Mouse (Mus musculus) MEL (cell line): ENCODE measurements around the gene Itpr1. TPM values are rescaled to one million over a fixed set of nuclear protein-coding genes. Genes with fewer than 3 reads are reported as not detected.

ENCODE experiments used
- DNase-seq: peaks from one replicate; pipeline ENCODE4 v3.0.0; 2011; ENCODE audit warnings: low read depth, low spot score
- H3K27ac ChIP-seq: 2 replicates; pipeline ENCODE4 v1.5.1; 2012; ENCODE audit warnings: low read depth, mild to moderate bottlenecking, control low read depth, low read length, moderate library complexity; ENCODE audit not compliant: control insufficient read depth
- H3K27me3 ChIP-seq, 2 experiments: fragments of 150-350 bp in 1 of 2; sonication (generic) in 1 of 2; 2 replicates each; pipeline ENCODE4 v1.6.1; 2012; ENCODE audit warnings: low read length in 2 of 2, mild to moderate bottlenecking in 2 of 2, improper control_type of control experiment in 1 of 2, moderate library complexity in 1 of 2; ENCODE audit not compliant: insufficient read depth in 2 of 2, control insufficient read depth in 1 of 2
- H3K36me3 ChIP-seq, 2 experiments: 2 replicates each; pipeline ENCODE4 v1.6.1; 2012 to 2014; ENCODE audit warnings: low read length in 2 of 2, improper control_type of control experiment in 1 of 2, inconsistent platforms in 1 of 2, mild to moderate bottlenecking in 1 of 2; ENCODE audit not compliant: insufficient read depth in 2 of 2, control insufficient read depth in 1 of 2
- H3K4me1 ChIP-seq, 2 experiments: fragments of 150-350 bp in 1 of 2; sonication (generic) in 1 of 2; 2 replicates each; pipeline ENCODE4 v1.6.1; 2012; ENCODE audit warnings: low read length in 2 of 2, improper control_type of control experiment in 1 of 2, mild to moderate bottlenecking in 1 of 2; ENCODE audit not compliant: insufficient read depth in 2 of 2, control insufficient read depth in 1 of 2
- H3K4me3 ChIP-seq, 2 experiments: fragments of 150-350 bp in 1 of 2; sonication (generic) in 1 of 2; 2 replicates each; pipeline ENCODE4 v1.5.1; 2012; ENCODE audit warnings: low read depth in 2 of 2, low read length in 2 of 2, mild to moderate bottlenecking in 2 of 2, moderate library complexity in 2 of 2, control low read depth in 1 of 2, improper control_type of control experiment in 1 of 2; ENCODE audit not compliant: control insufficient read depth in 1 of 2, insufficient read depth in 1 of 2
- H3K79me2 ChIP-seq: 2 replicates; pipeline ENCODE4 v1.6.1; 2012; ENCODE audit warnings: mild to moderate bottlenecking, low read length, moderate library complexity; ENCODE audit not compliant: control insufficient read depth, poor library complexity, insufficient read depth
- H3K9ac ChIP-seq: 2 replicates; pipeline ENCODE4 v1.6.1; 2012; ENCODE audit warnings: low read depth, mild to moderate bottlenecking, control low read depth, low read length, moderate library complexity; ENCODE audit not compliant: control insufficient read depth, poor library complexity, severe bottlenecking
- H3K9me3 ChIP-seq: fragments of 150-350 bp; sonication (generic); replicated peaks from 2 replicates; pipeline ENCODE4 v1.6.1; 2012; ENCODE audit warnings: mild to moderate bottlenecking, low read length, improper control_type of control experiment, moderate library complexity; ENCODE audit not compliant: insufficient read depth
- CTCF ChIP-seq, 3 experiments: IDR thresholded peaks in 2 of 3; conservative IDR thresholded peaks in 1 of 3; 2 replicates each; pipeline ENCODE4 v1.5.1; 2011 to 2012; ENCODE audit warnings: low read length in 3 of 3, low read depth in 2 of 3, mild to moderate bottlenecking in 2 of 3, improper control_type of control experiment in 1 of 3, inconsistent platforms in 1 of 3, mixed read lengths in 1 of 3, moderate library complexity in 1 of 3; ENCODE audit not compliant: control insufficient read depth in 1 of 3, insufficient read depth in 1 of 3, poor library complexity in 1 of 3, severe bottlenecking in 1 of 3
- E2F4 ChIP-seq: IDR thresholded peaks from 2 replicates; pipeline ENCODE4 v1.6.1; 2011; ENCODE audit warnings: low read depth, low read length, improper control_type of control experiment, borderline replicate concordance
- ELF1 ChIP-seq: IDR thresholded peaks from 2 replicates; pipeline ENCODE4 v1.6.1; 2014; ENCODE audit warnings: low read depth, mild to moderate bottlenecking, inconsistent platforms, low read length, improper control_type of control experiment, moderate library complexity
- ETS1 ChIP-seq: IDR thresholded peaks from 2 replicates; pipeline ENCODE4 v1.6.1; 2012; ENCODE audit warnings: low read depth, mild to moderate bottlenecking, inconsistent platforms, low read length, improper control_type of control experiment, moderate library complexity
- GABPA ChIP-seq: IDR thresholded peaks from 2 replicates; pipeline ENCODE4 v1.6.1; 2012; ENCODE audit warnings: low read depth, mild to moderate bottlenecking, inconsistent platforms, low read length, improper control_type of control experiment, moderate library complexity
- KAT2A ChIP-seq: conservative IDR thresholded peaks from 2 replicates; pipeline ENCODE4 v1.6.1; 2012; ENCODE audit warnings: low read depth, low read length, improper control_type of control experiment, inconsistent platforms
- MAFK ChIP-seq: IDR thresholded peaks from 2 replicates; pipeline ENCODE4 v1.6.1; 2011; ENCODE audit warnings: low read depth, mild to moderate bottlenecking, low read length, improper control_type of control experiment, borderline replicate concordance
- MAZ ChIP-seq: IDR thresholded peaks from 2 replicates; pipeline ENCODE4 v1.6.1; 2012; ENCODE audit warnings: low read depth, mild to moderate bottlenecking, inconsistent platforms, low read length, improper control_type of control experiment
- MEF2A ChIP-seq: IDR thresholded peaks from 2 replicates; pipeline ENCODE4 v1.6.1; 2014; ENCODE audit warnings: low read depth, mild to moderate bottlenecking, inconsistent platforms, low read length, improper control_type of control experiment; ENCODE audit not compliant: poor library complexity, insufficient replicate concordance, severe bottlenecking; ENCODE audit errors: extremely low read depth
- MYC ChIP-seq: IDR thresholded peaks from 2 replicates; pipeline ENCODE4 v1.6.1; 2011; ENCODE audit warnings: low read depth, mild to moderate bottlenecking, low read length, improper control_type of control experiment, moderate library complexity
- NELFE ChIP-seq: IDR thresholded peaks from 2 replicates; pipeline ENCODE4 v1.6.1; 2011; ENCODE audit warnings: low read depth, low read length, improper control_type of control experiment
- POLR2A ChIP-seq, 2 experiments: IDR thresholded peaks; 2 replicates each; pipeline ENCODE4 v1.6.1; 2011 to 2012; ENCODE audit warnings: low read length in 2 of 2, mild to moderate bottlenecking in 2 of 2, control low read depth in 1 of 2, improper control_type of control experiment in 1 of 2, low read depth in 1 of 2, moderate library complexity in 1 of 2; ENCODE audit not compliant: control insufficient read depth in 1 of 2, insufficient read depth in 1 of 2, poor library complexity in 1 of 2
- POLR2AphosphoS2 ChIP-seq: IDR thresholded peaks from 2 replicates; pipeline ENCODE4 v1.6.1; 2011; ENCODE audit warnings: low read length, improper control_type of control experiment
- POLR2AphosphoS5 ChIP-seq: IDR thresholded peaks from 2 replicates; pipeline ENCODE4 v1.6.1; 2012; ENCODE audit warnings: low read depth, borderline replicate concordance, mild to moderate bottlenecking, inconsistent platforms, low read length, moderate library complexity, mixed read lengths
- RAD21 ChIP-seq: IDR thresholded peaks from 2 replicates; pipeline ENCODE4 v1.6.1; 2011; ENCODE audit warnings: mild to moderate bottlenecking, low read depth, low read length, improper control_type of control experiment
- TAL1 ChIP-seq: IDR thresholded peaks from 2 replicates; pipeline ENCODE4 v1.6.1; 2012; ENCODE audit warnings: mild to moderate bottlenecking, inconsistent platforms, low read length, moderate library complexity, mixed read lengths
- ZC3H11A ChIP-seq: IDR thresholded peaks from 2 replicates; pipeline ENCODE4 v1.6.1; 2012; ENCODE audit warnings: low read depth, mild to moderate bottlenecking, inconsistent platforms, low read length, improper control_type of control experiment
- ZKSCAN1 ChIP-seq: IDR thresholded peaks from 2 replicates; pipeline ENCODE4 v1.6.1; 2012; ENCODE audit warnings: low read depth, mild to moderate bottlenecking, inconsistent platforms, low read length, improper control_type of control experiment, moderate library complexity
- ZNF384 ChIP-seq: IDR thresholded peaks from 2 replicates; pipeline ENCODE4 v1.6.1; 2012; ENCODE audit warnings: low read depth, mild to moderate bottlenecking, inconsistent platforms, low read length, improper control_type of control experiment
- polyA plus RNA-seq, 2 experiments: library from polyadenylated mRNA; stranded (reverse) in 1 of 2; unstranded in 1 of 2; fragments of >175 nt in 1 of 2; fragments of >200 nt in 1 of 2; gene quantifications; 2 replicates each; pipeline versions ENCODE4 v1.2.1 to v1.2.4; 2012; ENCODE audit warnings: low replicate concordance in 2 of 2, low read depth in 1 of 2; ENCODE audit not compliant: insufficient read length in 2 of 2, insufficient read depth in 1 of 2, missing spikeins in 1 of 2
- total RNA-seq: library from RNA; depleted of rRNA; stranded (reverse); fragments of 300-350 nt; gene quantifications from 2 replicates; pipeline ENCODE4 v1.2.3, GENCODE M21; 2012

Gene Itpr1
- total and polyA plus RNA-seq, 3 experiments: 15.6 to 19.0 TPM; not detected in 1

DNA sequence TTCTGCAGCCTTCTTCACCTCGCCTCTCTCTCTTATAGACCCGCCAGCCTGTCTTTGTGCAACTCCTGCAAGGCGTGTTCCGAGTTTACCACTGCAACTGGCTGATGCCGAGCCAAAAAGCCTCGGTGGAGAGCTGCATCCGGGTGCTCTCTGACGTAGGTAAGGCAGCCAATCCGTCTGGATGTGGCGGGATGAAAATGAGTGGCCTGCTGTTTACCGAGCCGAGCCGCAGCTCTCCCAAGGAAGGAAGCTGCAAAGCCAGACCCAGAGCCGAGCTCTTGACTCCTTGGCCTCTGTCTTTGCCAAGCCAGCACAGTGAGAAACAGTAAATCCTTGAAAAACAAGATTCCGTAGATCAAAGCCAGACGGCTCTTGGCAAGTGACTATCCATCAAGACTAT is 197.9 kb downstream of the Itpr1 start:
- TF ChIP-seq POLR2AphosphoS2 (no peak), MAFK (no peak), ELF1 (no peak)
- H3K4me3 ChIP-seq: no peak overlapping the region
- H3K9ac ChIP-seq: no peak overlapping the region
- no peaks in the 10 kb centered on the region for H3K27me3 ChIP-seq
- H3K27ac ChIP-seq: no peak overlapping the region
- no peaks in the 10 kb centered on the region for H3K36me3 ChIP-seq
- DNase-seq: no peak
- no peaks in the 10 kb centered on the region for H3K79me2 ChIP-seq
- H3K9me3 ChIP-seq: no peaks in the 10 kb centered on the region
- no peaks in the 10 kb centered on the region for H3K4me1 ChIP-seq

DNA sequence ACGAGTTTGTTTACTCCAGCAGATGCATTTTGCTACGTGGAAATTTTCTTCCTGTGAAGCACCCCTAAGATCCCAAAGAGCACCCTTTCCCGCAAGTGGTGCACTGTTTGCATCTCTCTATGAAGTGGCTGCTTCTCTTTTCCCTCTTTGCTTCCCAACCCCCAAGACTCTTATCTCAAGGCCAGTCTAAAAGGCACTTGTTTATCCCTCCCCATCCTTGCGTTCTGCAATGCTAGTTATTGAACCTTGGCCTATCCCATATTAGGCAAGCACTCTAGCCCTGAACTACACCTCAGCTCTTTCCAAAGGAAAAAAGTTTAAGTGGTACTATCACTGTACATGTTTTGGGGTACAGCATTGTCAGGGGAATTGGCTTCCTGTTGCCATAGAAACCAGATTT is 198.3 kb downstream of the Itpr1 start:
- Histone ChIP-seq H3K4me1 (no peaks in the 10 kb centered on the region), H3K9me3 (no peaks in the 10 kb centered on the region), H3K9ac (no peak overlapping the region), H3K4me3 (no peak overlapping the region), H3K27ac (no peak overlapping the region), H3K27me3 (no peaks in the 10 kb centered on the region), H3K79me2 (no peaks in the 10 kb centered on the region), H3K36me3 (no peaks in the 10 kb centered on the region)
- no peak for DNase-seq
- no peak for TF ChIP-seq POLR2A (IDR thresholded peaks at IDR 0.05; ENCODE audit: control insufficient read depth in 1 of 2, insufficient read depth in 1 of 2, low read depth in 1 of 2, low read length in 2 of 2, poor library complexity in 1 of 2)

DNA sequence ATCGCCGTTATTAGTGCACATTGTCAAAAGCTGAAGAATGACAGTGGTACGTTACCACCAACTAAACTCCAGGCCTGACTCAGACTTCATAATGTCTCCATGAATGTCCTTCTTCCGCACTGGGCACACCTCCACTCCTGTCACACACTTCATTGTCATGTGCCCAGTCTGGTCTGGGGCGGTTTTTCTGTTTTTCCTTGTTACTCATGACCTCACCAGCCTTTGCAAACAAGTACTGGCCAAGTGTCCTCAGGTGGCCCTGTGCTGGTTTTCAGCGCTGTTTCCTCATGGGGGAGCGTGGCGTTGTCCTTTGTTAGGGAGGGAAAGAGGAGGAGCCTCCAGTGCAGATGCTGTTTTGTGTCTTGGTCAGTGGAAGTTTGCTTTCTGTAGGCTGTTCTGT is 200.1 kb downstream of the Itpr1 start:
- no peaks in the 10 kb centered on the region for H3K79me2 ChIP-seq
- no peaks in the 10 kb centered on the region for H3K27me3 ChIP-seq
- H3K9me3 ChIP-seq: no peaks in the 10 kb centered on the region
- H3K4me3 ChIP-seq: no peak overlapping the region
- no peaks in the 10 kb centered on the region for H3K36me3 ChIP-seq
- no peak overlapping the region for H3K27ac ChIP-seq
- H3K4me1 ChIP-seq: no peaks in the 10 kb centered on the region
- TF ChIP-seq GABPA (no peak), E2F4 (no peak), ZNF384 (no peak), MEF2A (no peak), CTCF (IDR thresholded peaks at IDR 0.05 in 2 of 3, conservative IDR thresholded peaks at IDR 0.05 in 1 of 3; ENCODE audit: control insufficient read depth in 1 of 3, insufficient read depth in 1 of 3, low read depth in 2 of 3, low read length in 3 of 3, poor library complexity in 1 of 3, severe bottlenecking in 1 of 3) (no peak), MAZ (no peak), ZKSCAN1 (no peak), MYC (no peak), TAL1 (no peak), KAT2A (no peak), RAD21 (no peak), ZC3H11A (no peak), POLR2A (IDR thresholded peaks at IDR 0.05; ENCODE audit: control insufficient read depth in 1 of 2, insufficient read depth in 1 of 2, low read depth in 1 of 2, low read length in 2 of 2, poor library complexity in 1 of 2) (no peak), ETS1 (no peak), POLR2AphosphoS2 (no peak), MAFK (no peak), POLR2AphosphoS5 (no peak), NELFE (no peak)
- DNase-seq: no peak
- H3K9ac ChIP-seq: no peak overlapping the region
